Mouse (Mus musculus) CH12.LX (cell line): ENCODE measurements at regions not wholly inside any gene's neighbourhood (a gene's known extent, or its start where the extent isn't known, plus 50 kb on each side); places are given as distances from the start of the nearest gene placed in this dataset.

Source experiments
- DNase-seq: peaks from one replicate; pipeline ENCODE4 v3.0.0-alpha.2; 2013; ENCODE audit errors: extremely low read depth
- H3K27ac ChIP-seq: 2 replicates; pipeline ENCODE4 v1.5.1; 2012; ENCODE audit warnings: low read depth, mild to moderate bottlenecking, control low read depth, moderate library complexity; ENCODE audit not compliant: insufficient read depth
- H3K27me3 ChIP-seq: replicated peaks from 2 replicates; pipeline ENCODE3; 2012; ENCODE audit warnings: inconsistent platforms
- H3K36me3 ChIP-seq, 2 experiments: replicated peaks in 1 of 2; 2 replicates each; pipeline versions ENCODE3 to v1.6.1; 2012; ENCODE audit warnings: inconsistent platforms in 1 of 2, low read length in 1 of 2, mild to moderate bottlenecking in 1 of 2, mixed read lengths in 1 of 2, moderate library complexity in 1 of 2; ENCODE audit not compliant: control insufficient read depth in 1 of 2, insufficient read depth in 1 of 2
- H3K4me1 ChIP-seq, 2 experiments: 2 replicates each; pipeline ENCODE4 v1.6.1; 2012; ENCODE audit warnings: inconsistent platforms in 1 of 2, moderate library complexity in 1 of 2; ENCODE audit not compliant: insufficient read depth in 2 of 2, control insufficient read depth in 1 of 2
- H3K4me2 ChIP-seq: 2 replicates; pipeline ENCODE4 v1.6.1; 2012; ENCODE audit warnings: low read depth, mild to moderate bottlenecking, control low read depth; ENCODE audit not compliant: poor library complexity, insufficient read depth, severe bottlenecking
- H3K4me3 ChIP-seq, 3 experiments: fragments of 150-350 bp in 1 of 3; sonication (generic) in 1 of 3; replicated peaks in 1 of 3; 2 replicates each; pipeline versions ENCODE3 to v1.5.1; 2011 to 2012; ENCODE audit warnings: low read depth in 2 of 3, low read length in 2 of 3, mild to moderate bottlenecking in 2 of 3, moderate library complexity in 2 of 3, control low read depth in 1 of 3, improper control_type of control experiment in 1 of 3, inconsistent platforms in 1 of 3, mixed read lengths in 1 of 3; ENCODE audit not compliant: poor library complexity in 1 of 3
- H3K79me2 ChIP-seq: replicated peaks from 2 replicates; pipeline ENCODE4 v1.6.1; 2012; ENCODE audit warnings: mild to moderate bottlenecking, moderate library complexity; ENCODE audit not compliant: control insufficient read depth, poor library complexity, insufficient read depth, severe bottlenecking; ENCODE audit errors: extremely low read depth
- H3K9ac ChIP-seq: 2 replicates; pipeline ENCODE4 v1.6.1; 2012; ENCODE audit warnings: low read depth, mild to moderate bottlenecking, control low read depth, moderate library complexity; ENCODE audit not compliant: insufficient read depth
- H3K9me3 ChIP-seq: replicated peaks from 2 replicates; pipeline ENCODE3; 2012; ENCODE audit warnings: low read length, inconsistent platforms, mixed read lengths
- CHD2 ChIP-seq: IDR thresholded peaks from 2 replicates; pipeline ENCODE4 v1.6.1; 2011; ENCODE audit warnings: low read length, improper control_type of control experiment
- CTCF ChIP-seq, 2 experiments: IDR thresholded peaks in 1 of 2; conservative IDR thresholded peaks in 1 of 2; 2 replicates each; pipeline ENCODE4 v1.5.1; 2011 to 2012; ENCODE audit warnings: low read depth in 2 of 2, low read length in 2 of 2, improper control_type of control experiment in 1 of 2, inconsistent platforms in 1 of 2, mild to moderate bottlenecking in 1 of 2, moderate library complexity in 1 of 2
- ELF1 ChIP-seq: IDR thresholded peaks from 2 replicates; pipeline ENCODE4 v1.6.1; 2014; ENCODE audit warnings: low read depth, mild to moderate bottlenecking, inconsistent platforms, low read length, improper control_type of control experiment
- EP300 ChIP-seq: IDR thresholded peaks from 2 replicates; pipeline ENCODE4 v1.6.1; 2011; ENCODE audit warnings: low read length, improper control_type of control experiment
- HCFC1 ChIP-seq: IDR thresholded peaks from 2 replicates; pipeline ENCODE4 v1.6.1; 2012; ENCODE audit warnings: low read depth, mild to moderate bottlenecking, inconsistent platforms, low read length, improper control_type of control experiment
- JUN ChIP-seq: IDR thresholded peaks from 2 replicates; pipeline ENCODE4 v1.6.1; 2011; ENCODE audit warnings: low read depth, mild to moderate bottlenecking, low read length, improper control_type of control experiment, moderate library complexity; ENCODE audit not compliant: insufficient read depth
- KAT2A ChIP-seq: IDR thresholded peaks from 2 replicates; pipeline ENCODE4 v1.6.1; 2012; ENCODE audit warnings: low read length, improper control_type of control experiment, inconsistent platforms; ENCODE audit not compliant: insufficient replicate concordance
- MAX ChIP-seq: IDR thresholded peaks from 2 replicates; pipeline ENCODE4 v1.6.1; 2011; ENCODE audit warnings: low read length, improper control_type of control experiment
- MAZ ChIP-seq: IDR thresholded peaks from 2 replicates; pipeline ENCODE4 v1.6.1; 2012; ENCODE audit warnings: low read depth, mild to moderate bottlenecking, inconsistent platforms, low read length, improper control_type of control experiment, moderate library complexity
- MXI1 ChIP-seq: IDR thresholded peaks from 2 replicates; pipeline ENCODE4 v1.6.1; 2011; ENCODE audit warnings: mild to moderate bottlenecking, low read depth, low read length, improper control_type of control experiment
- MYC ChIP-seq: IDR thresholded peaks from 2 replicates; pipeline ENCODE4 v1.6.1; 2011; ENCODE audit warnings: low read depth, mild to moderate bottlenecking, improper control_type of control experiment, low read length
- PAX5 ChIP-seq: IDR thresholded peaks from 2 replicates; pipeline ENCODE4 v1.6.1; 2012; ENCODE audit warnings: low read length, inconsistent platforms, mixed read lengths
- POLR2AphosphoS2 ChIP-seq: IDR thresholded peaks from 2 replicates; pipeline ENCODE4 v1.6.1; 2011; ENCODE audit warnings: low read depth, low read length, improper control_type of control experiment
- RAD21 ChIP-seq: IDR thresholded peaks from 2 replicates; pipeline ENCODE4 v1.6.1; 2011; ENCODE audit warnings: low read depth, mild to moderate bottlenecking, low read length, improper control_type of control experiment, moderate library complexity
- SMC3 ChIP-seq: IDR thresholded peaks from 2 replicates; pipeline ENCODE4 v1.6.1; 2011; ENCODE audit warnings: low read depth, low read length, improper control_type of control experiment
- UBTF ChIP-seq: IDR thresholded peaks from 2 replicates; pipeline ENCODE4 v1.6.1; 2012; ENCODE audit warnings: low read depth, mild to moderate bottlenecking, inconsistent platforms, low read length, improper control_type of control experiment, moderate library complexity
- USF1 ChIP-seq: IDR thresholded peaks from 2 replicates; pipeline ENCODE4 v1.6.1; 2014; ENCODE audit warnings: low read depth, mild to moderate bottlenecking, inconsistent platforms, low read length, improper control_type of control experiment
- USF2 ChIP-seq: conservative IDR thresholded peaks from 2 replicates; pipeline ENCODE4 v1.6.1; 2011; ENCODE audit warnings: low read depth, low read length, improper control_type of control experiment
- ZC3H11A ChIP-seq: IDR thresholded peaks from 2 replicates; pipeline ENCODE4 v1.6.1; 2012; ENCODE audit warnings: low read depth, mild to moderate bottlenecking, inconsistent platforms, low read length, improper control_type of control experiment
- ZMIZ1 ChIP-seq: IDR thresholded peaks from 2 replicates; pipeline ENCODE4 v1.6.1; 2012; ENCODE audit warnings: low read depth, mild to moderate bottlenecking, inconsistent platforms, low read length, improper control_type of control experiment
- ZNF384 ChIP-seq: IDR thresholded peaks from 2 replicates; pipeline ENCODE4 v1.6.1; 2012; ENCODE audit warnings: low read depth, low read length, improper control_type of control experiment, inconsistent platforms
- dilution Hi-C: fragments of 300-500 bp; cut with MboI; formaldehyde crosslinking; loops from 2 replicates; pipeline ENCODE4 v1.14.3; 2020; ENCODE audit warnings: low sequenced_read_pairs; ENCODE audit not compliant: extremely low pct_unique_long_range_greater_than_20kb, extremely low pct_ligation_motif_present
- in situ Hi-C: fragments of 300-500 bp; cut with MboI; formaldehyde crosslinking; loops from 3 replicates; pipeline ENCODE4 v1.14.3; 2019; ENCODE audit warnings: low sequenced_read_pairs, low pct_ligation_motif_present, low pct_unique_long_range_greater_than_20kb, mixed read lengths

- no peak overlapping the region for H3K27ac ChIP-seq
- in situ Hi-C loops (no loop called here), dilution Hi-C loops (no loop called here)
- no peaks in the 10 kb centered on the region for H3K9me3 ChIP-seq
- no peaks in the 10 kb centered on the region for H3K36me3 ChIP-seq
- no peak for DNase-seq
- no peak overlapping the region for H3K9ac ChIP-seq
- no peaks in the 10 kb centered on the region for H3K79me2 ChIP-seq
- no peak overlapping the region for H3K4me2 ChIP-seq
- H3K4me3 ChIP-seq: no peak overlapping the region
- peaks cover 0 to 2% of the 10 kb centered on the region in 2 experiments; a peak in 1 of 4 replicates for H3K4me1 ChIP-seq
- H3K27me3 ChIP-seq: no peaks in the 10 kb centered on the region
- no peak for TF ChIP-seq MAZ
- TF ChIP-seq RAD21: no peak
- TF ChIP-seq USF2: no peak
- TF ChIP-seq MXI1: no peak
- TF ChIP-seq UBTF: no peak
- no peak for TF ChIP-seq ZC3H11A
- TF ChIP-seq EP300: no peak
- TF ChIP-seq JUN: no peak
- no peak for TF ChIP-seq USF1
- no peak for TF ChIP-seq KAT2A
- no peak for TF ChIP-seq PAX5
- no peak for TF ChIP-seq POLR2AphosphoS2
- no peak for TF ChIP-seq HCFC1
- TF ChIP-seq MAX: no peak
- no peak for TF ChIP-seq CTCF (conservative IDR thresholded peaks at IDR 0.05 in 1 of 2, IDR thresholded peaks at IDR 0.05 in 1 of 2; ENCODE audit: low read depth in 2 of 2, low read length in 2 of 2)
- no peak for TF ChIP-seq CHD2
- no peak for TF ChIP-seq SMC3
- TF ChIP-seq ZMIZ1: no peak
- no peak for TF ChIP-seq MYC
- no peak for TF ChIP-seq ELF1
- TF ChIP-seq, all 38 proteins: peak for 0
Observed at GRCm38 (mm10) chr5:105976746-105977145, 100.4 kb downstream of the Zfp326 start.

- peaks cover 0 to 2% of the 10 kb centered on the region in 2 experiments; a peak in 1 of 4 replicates for H3K4me1 ChIP-seq
- peak overlapping the region in 1 of 3 experiments; percentile 29 for H3K4me3 ChIP-seq
- H3K27ac ChIP-seq: no peak overlapping the region
- no peaks in the 10 kb centered on the region for H3K79me2 ChIP-seq
- no peak overlapping the region for H3K9ac ChIP-seq
- dilution Hi-C loops: no loop called here
- H3K9me3 ChIP-seq: no peaks in the 10 kb centered on the region
- no peaks in the 10 kb centered on the region for H3K27me3 ChIP-seq
- no peak for DNase-seq
- in situ Hi-C loops: no loop called here
- no peaks in the 10 kb centered on the region for H3K36me3 ChIP-seq
- no peak for TF ChIP-seq ZMIZ1
- peak; percentile 47 for TF ChIP-seq ZNF384
- H3K4me2 ChIP-seq: peak overlapping the region; percentile 93
Observed at GRCm38 (mm10) chr5:105976076-105976475, 99.7 kb downstream of the Zfp326 start.
